Mouse (Mus musculus) myocyte (in vitro differentiated cells): ENCODE results near the gene Bhlhe40. TPM values are rescaled to one million over a fixed set of nuclear protein-coding genes. Genes with fewer than 3 reads are reported as not detected.

Experiments
- H3K27me3 ChIP-seq: one replicate; pipeline ENCODE4 v1.6.1; 2011; ENCODE audit not compliant: control insufficient read depth, insufficient read depth, insufficient read length
- H3K36me3 ChIP-seq: one replicate; pipeline ENCODE4 v1.6.1; 2011; ENCODE audit not compliant: control insufficient read depth, insufficient read depth
- H3K4me2 ChIP-seq: one replicate; pipeline ENCODE4 v1.6.1; 2011; ENCODE audit warnings: low read depth, control low read depth
- H3K4me3 ChIP-seq: one replicate; pipeline ENCODE4 v1.5.1; 2011; ENCODE audit warnings: mild to moderate bottlenecking, control low read depth, moderate library complexity
- H3K79me2 ChIP-seq: one replicate; pipeline ENCODE4 v1.6.1; 2011; ENCODE audit not compliant: control insufficient read depth, insufficient read depth
- H3ac ChIP-seq: one replicate; pipeline ENCODE4 v1.6.1; 2011; ENCODE audit not compliant: control insufficient read depth, insufficient read length
- CEBPB ChIP-seq: IDR thresholded peaks from 2 replicates; pipeline ENCODE4 v1.6.1; 2011; ENCODE audit warnings: mild to moderate bottlenecking, moderate library complexity; ENCODE audit not compliant: poor library complexity, insufficient read depth, severe bottlenecking
- E2F4 ChIP-seq: IDR thresholded peaks from one replicate; pipeline ENCODE4 v1.6.1; 2011; ENCODE audit warnings: mild to moderate bottlenecking, control low read depth, moderate library complexity; ENCODE audit not compliant: insufficient read depth
- MAX ChIP-seq: IDR thresholded peaks from one replicate; pipeline ENCODE4 v1.6.1; 2011; ENCODE audit warnings: low read depth, mild to moderate bottlenecking, control low read depth
- MYOD1 ChIP-seq, 3 experiments: IDR thresholded peaks; one replicate each; pipeline ENCODE4 v1.6.1; 2011; ENCODE audit warnings: control low read depth in 2 of 3, low read depth in 2 of 3, mild to moderate bottlenecking in 2 of 3, moderate library complexity in 1 of 3; ENCODE audit not compliant: insufficient read length in 2 of 3, control insufficient read depth in 1 of 3
- MYOG ChIP-seq, 3 experiments: IDR thresholded peaks; one replicate each; pipeline ENCODE4 v1.6.1; 2011; ENCODE audit warnings: control low read depth in 2 of 3, low read depth in 2 of 3, mild to moderate bottlenecking in 2 of 3; ENCODE audit not compliant: insufficient read length in 2 of 3, control insufficient read depth in 1 of 3, insufficient read depth in 1 of 3
- POLR2A ChIP-seq: IDR thresholded peaks from one replicate; pipeline ENCODE4 v1.6.1; 2011; ENCODE audit warnings: low read depth, mild to moderate bottlenecking, control low read depth, moderate library complexity; ENCODE audit not compliant: insufficient read length
- POLR2AphosphoS2 ChIP-seq: IDR thresholded peaks from one replicate; pipeline ENCODE4 v1.6.1; 2011; ENCODE audit warnings: low read depth, control low read depth; ENCODE audit not compliant: insufficient read length
- REST ChIP-seq: IDR thresholded peaks from one replicate; pipeline ENCODE4 v1.6.1; 2011; ENCODE audit warnings: mild to moderate bottlenecking, control low read depth, moderate library complexity; ENCODE audit not compliant: insufficient read depth, insufficient read length
- SRF ChIP-seq: IDR thresholded peaks from one replicate; pipeline ENCODE4 v1.6.1; 2011; ENCODE audit warnings: low read depth; ENCODE audit not compliant: control insufficient read depth, insufficient read length
- TCF12 ChIP-seq: IDR thresholded peaks from one replicate; pipeline ENCODE4 v1.6.1; 2011; ENCODE audit warnings: mild to moderate bottlenecking, control low read depth; ENCODE audit not compliant: poor library complexity, insufficient read depth, severe bottlenecking
- TCF3 ChIP-seq: IDR thresholded peaks from one replicate; pipeline ENCODE4 v1.6.1; 2011; ENCODE audit warnings: low read depth, control low read depth; ENCODE audit not compliant: insufficient read length
- USF1 ChIP-seq: IDR thresholded peaks from one replicate; pipeline ENCODE4 v1.6.1; 2011; ENCODE audit warnings: low read depth, mild to moderate bottlenecking, control low read depth, moderate library complexity
- polyA plus RNA-seq: library from polyadenylated mRNA; unstranded; fragments of >200 nt; fragmentation: generic; extraction: Trizol; gene quantifications from one replicate; pipeline ENCODE4 v1.2.1, GENCODE M21; 2012; ENCODE audit warnings: missing spikeins

The Bhlhe40 gene
- polyA plus RNA-seq, 1 experiment = 120 TPM

GRCm38 (mm10) chr6:108686930-108687329 is 26.5 kb downstream of the Bhlhe40 start:
- TF ChIP-seq MAX = no peak
- no peak for TF ChIP-seq POLR2A
- TF ChIP-seq MYOD1 (IDR thresholded peaks at IDR 0.05; ENCODE audit: control insufficient read depth in 1 of 3, insufficient read length in 2 of 3, low read depth in 2 of 3) = no peak
- TF ChIP-seq MYOG (IDR thresholded peaks at IDR 0.05; ENCODE audit: control insufficient read depth in 1 of 3, insufficient read depth in 1 of 3, insufficient read length in 2 of 3, low read depth in 2 of 3) = no peak
- no peak for TF ChIP-seq TCF3
- no peak for TF ChIP-seq E2F4
- no peak for TF ChIP-seq CEBPB
- no peak for TF ChIP-seq REST
- TF ChIP-seq USF1 = no peak
- TF ChIP-seq POLR2AphosphoS2 = no peak
- TF ChIP-seq TCF12 = no peak
- TF ChIP-seq SRF = no peak
- Histone ChIP-seq H3ac (no peak overlapping the region), H3K27me3 (no peaks in the 10 kb centered on the region)

GRCm38 (mm10) chr6:108688344-108688743 is 27.9 kb downstream of the Bhlhe40 start:
- no peaks in the 10 kb centered on the region for H3K79me2 ChIP-seq
- no peaks in the 10 kb centered on the region for H3K36me3 ChIP-seq
- H3K27me3 ChIP-seq = no peaks in the 10 kb centered on the region
- peak overlapping the region; percentile 34 for H3K4me2 ChIP-seq
- TF ChIP-seq POLR2AphosphoS2 (no peak), POLR2A (no peak), SRF (no peak), TCF12 (no peak), MAX (no peak), REST (no peak), USF1 (no peak), MYOG (IDR thresholded peaks at IDR 0.05; ENCODE audit: control insufficient read depth in 1 of 3, insufficient read depth in 1 of 3, insufficient read length in 2 of 3, low read depth in 2 of 3) (no peak), TCF3 (no peak), MYOD1 (IDR thresholded peaks at IDR 0.05; ENCODE audit: control insufficient read depth in 1 of 3, insufficient read length in 2 of 3, low read depth in 2 of 3) (no peak), E2F4 (no peak), CEBPB (no peak)
- H3ac ChIP-seq = no peak overlapping the region
- H3K4me3 ChIP-seq = no peak overlapping the region

More at GRCm38 (mm10) chr6:108686930-108687329, 26.5 kb downstream of the Bhlhe40 start:
- no peak overlapping the region for H3K4me3 ChIP-seq
- H3K4me2 ChIP-seq = no peak overlapping the region
- H3K36me3 ChIP-seq = no peaks in the 10 kb centered on the region
- no peaks in the 10 kb centered on the region for H3K79me2 ChIP-seq

- Histone ChIP-seq H3ac (no peak overlapping the region), H3K79me2 (no peaks in the 10 kb centered on the region), H3K4me3 (no peak overlapping the region), H3K27me3 (no peaks in the 10 kb centered on the region), H3K36me3 (no peaks in the 10 kb centered on the region), H3K4me2 (peak overlapping the region; percentile 16)
- TF ChIP-seq E2F4 (no peak), MYOD1 (IDR thresholded peaks at IDR 0.05; ENCODE audit: control insufficient read depth in 1 of 3, insufficient read length in 2 of 3, low read depth in 2 of 3) (no peak), SRF (no peak), TCF3 (no peak), MAX (no peak), TCF12 (no peak)
Measured at GRCm38 (mm10) chr6:108692986-108693385, 32.6 kb downstream of the Bhlhe40 start.

GRCm38 (mm10) chr6:108694965-108695724 is 34.7 kb downstream of the Bhlhe40 start:
- H3K36me3 ChIP-seq = no peaks in the 10 kb centered on the region
- TF ChIP-seq MAX = no peak
- no peak for TF ChIP-seq POLR2AphosphoS2
- TF ChIP-seq TCF3 = no peak
- TF ChIP-seq E2F4 = no peak
- no peak for TF ChIP-seq USF1
- no peak for TF ChIP-seq MYOD1 (IDR thresholded peaks at IDR 0.05; ENCODE audit: control insufficient read depth in 1 of 3, insufficient read length in 2 of 3, low read depth in 2 of 3)
- no peak for TF ChIP-seq REST
- TF ChIP-seq SRF = no peak
- TF ChIP-seq POLR2A = no peak
- no peak for TF ChIP-seq MYOG (IDR thresholded peaks at IDR 0.05; ENCODE audit: control insufficient read depth in 1 of 3, insufficient read depth in 1 of 3, insufficient read length in 2 of 3, low read depth in 2 of 3)
- no peak for TF ChIP-seq CEBPB
- TF ChIP-seq TCF12 = no peak
- H3K4me3 ChIP-seq = no peak overlapping the region
- no peaks in the 10 kb centered on the region for H3K27me3 ChIP-seq
- no peaks in the 10 kb centered on the region for H3K79me2 ChIP-seq
- no peak overlapping the region for H3K4me2 ChIP-seq
- no peak overlapping the region for H3ac ChIP-seq
